Mouse (Mus musculus): Measurements from ENCODE around the gene Zfp536.

- TF ChIP-seq POLR2A (IDR thresholded peaks at IDR 0.05; ENCODE audit: insufficient read length, low read depth) (no peak), CEBPB (IDR thresholded peaks at IDR 0.05; ENCODE audit: insufficient read depth, poor library complexity, severe bottlenecking) (no peak), MYOG (IDR thresholded peaks at IDR 0.05; ENCODE audit: control insufficient read depth in 1 of 3, insufficient read depth in 1 of 3, insufficient read length in 2 of 3, low read depth in 2 of 3) (no peak), MAX (IDR thresholded peaks at IDR 0.05; ENCODE audit: low read depth) (no peak), POLR2AphosphoS2 (IDR thresholded peaks at IDR 0.05; ENCODE audit: insufficient read length, low read depth) (no peak)
Observed at GRCm38 (mm10) chr7:37437887-37438286, 335.6 kb downstream of the Zfp536 start.
